Mouse (Mus musculus) heart, adult 2 months (tissue): ENCODE data around the gene Sec61a2.

Experiments used
- CTCF ChIP-seq: fragments of 200-600 bp; IDR thresholded peaks from 2 replicates; pipeline ENCODE4 v1.8.1; 2022; ENCODE audit warnings: antibody characterized with exemption, mild to moderate bottlenecking, moderate library complexity
- EP300 ChIP-seq: fragments of 200-500 bp; IDR thresholded peaks from 2 replicates; pipeline ENCODE4 v1.6.1; 2011; ENCODE audit warnings: low read depth, low read length, control low read depth; ENCODE audit not compliant: insufficient read depth
- POLR2A ChIP-seq: fragments of 200-500 bp; IDR thresholded peaks from 2 replicates; pipeline ENCODE4 v1.6.1; 2011; ENCODE audit warnings: mild to moderate bottlenecking, low read depth, low read length, control low read depth; ENCODE audit not compliant: insufficient read depth

GRCm38 (mm10) chr2:5934936-5935335 lies 39.7 kb upstream of the Sec61a2 start:
- TF ChIP-seq POLR2A (no peak), CTCF (no peak), EP300 (no peak)
